Mouse (Mus musculus) kidney, postnatal 36 days (tissue): ENCODE data around the gene Abcb6.

Source experiments
- DNase-seq, 2 experiments: peaks; one replicate each; pipeline ENCODE4 v3.0.0; 2021 to 2022; ENCODE audit warnings: mixed read lengths in 2 of 2

Gene Abcb6

GRCm38 (mm10) chr1:75142301-75143261 lies 37.6 kb downstream of the Abcb6 start, which contains the start of the genes Cnppd1 and Retreg2:
TSS of gene Cnppd1 (minus strand) at chr1:75142711.
TSS of gene Retreg2 (plus strand) at chr1:75142778.
- peak; percentile 97 to 98 for DNase-seq

- DNase-seq = peak; percentile 68 to 82
These were observed 38.6 kb downstream of the Abcb6 start for GRCm38 (mm10) chr1:75141486-75142190.

GRCm38 (mm10) chr1:75140601-75141190 lies 39.5 kb downstream of the Abcb6 start:
- DNase-seq = peak; percentile 56 to 63

- no peak for DNase-seq
These were observed 41.7 kb downstream of the Abcb6 start for GRCm38 (mm10) chr1:75138448-75138847.

- no peak for DNase-seq
These were observed 43.5 kb downstream of the Abcb6 start for GRCm38 (mm10) chr1:75136730-75137129.

DNA sequence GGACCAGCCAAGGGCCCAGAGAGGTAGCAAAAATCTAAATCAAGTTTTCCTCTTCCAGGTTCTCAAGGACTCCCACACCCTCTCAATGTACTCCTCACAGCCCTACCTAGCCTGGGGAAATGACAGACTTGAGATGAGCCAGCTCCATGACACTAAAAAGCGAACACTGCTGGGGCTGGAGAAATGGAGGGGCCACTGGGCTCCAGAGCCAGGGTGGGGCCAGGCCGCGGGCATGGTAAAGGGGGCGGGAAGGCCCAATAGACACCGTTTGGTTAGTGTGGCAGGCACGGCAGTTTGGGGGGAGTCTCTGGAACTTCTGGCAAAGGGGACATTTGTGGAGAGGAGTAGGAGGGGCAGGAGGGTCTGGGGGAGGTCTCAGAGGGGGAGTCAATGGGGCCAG lies 43.9 kb downstream of the Abcb6 start:
- no peak for DNase-seq

DNA sequence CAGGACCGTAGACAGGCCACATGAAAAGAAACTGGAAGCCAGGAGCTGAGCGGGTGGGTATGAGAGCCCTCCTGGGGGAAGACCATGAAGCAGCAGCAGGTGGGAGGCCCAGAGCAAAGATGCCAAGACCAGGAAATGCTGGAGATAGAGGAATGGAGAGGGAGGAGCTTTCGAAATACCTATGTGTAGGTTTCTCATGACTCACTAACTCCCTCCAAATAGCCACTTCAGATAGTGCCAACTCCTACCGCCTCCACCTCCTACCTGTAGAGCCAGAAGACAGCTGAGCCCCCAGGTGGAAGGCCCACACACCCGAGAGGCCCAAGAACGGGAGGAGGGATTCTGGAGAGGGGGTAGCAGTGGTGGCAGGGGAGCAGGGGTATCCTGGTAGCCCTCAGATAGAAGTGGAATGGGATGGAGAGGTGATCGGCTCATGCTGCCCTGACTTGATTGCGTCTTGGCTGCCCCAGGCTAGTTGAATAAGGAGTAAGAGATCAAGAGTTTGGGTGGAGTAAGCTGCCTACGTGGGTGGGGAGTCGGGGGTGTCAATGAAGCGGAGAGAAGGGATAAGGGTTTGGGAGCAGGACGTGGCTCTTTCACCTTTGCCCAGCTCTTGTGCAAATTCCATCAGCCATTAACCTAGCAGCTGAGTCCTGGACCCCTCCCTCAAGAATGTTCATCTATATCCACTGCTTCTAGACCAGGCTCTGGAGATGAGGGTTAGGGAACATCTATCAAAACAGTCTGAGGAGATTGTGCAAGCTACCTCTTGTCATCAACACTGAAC lies 46.6 kb downstream of the Abcb6 start, which contains the start of gene Slc23a3:
Gene Slc23a3, minus strand, starts transcription at position 470 of the 787 bp plus-strand sequence.
- DNase-seq = peak; percentile 68 to 82

GRCm38 (mm10) chr1:75128641-75129040 lies 51.6 kb downstream of the Abcb6 start:
- no peak for DNase-seq

GRCm38 (mm10) chr1:75125418-75125817 lies 54.8 kb downstream of the Abcb6 start:
- DNase-seq = no peak

DNA sequence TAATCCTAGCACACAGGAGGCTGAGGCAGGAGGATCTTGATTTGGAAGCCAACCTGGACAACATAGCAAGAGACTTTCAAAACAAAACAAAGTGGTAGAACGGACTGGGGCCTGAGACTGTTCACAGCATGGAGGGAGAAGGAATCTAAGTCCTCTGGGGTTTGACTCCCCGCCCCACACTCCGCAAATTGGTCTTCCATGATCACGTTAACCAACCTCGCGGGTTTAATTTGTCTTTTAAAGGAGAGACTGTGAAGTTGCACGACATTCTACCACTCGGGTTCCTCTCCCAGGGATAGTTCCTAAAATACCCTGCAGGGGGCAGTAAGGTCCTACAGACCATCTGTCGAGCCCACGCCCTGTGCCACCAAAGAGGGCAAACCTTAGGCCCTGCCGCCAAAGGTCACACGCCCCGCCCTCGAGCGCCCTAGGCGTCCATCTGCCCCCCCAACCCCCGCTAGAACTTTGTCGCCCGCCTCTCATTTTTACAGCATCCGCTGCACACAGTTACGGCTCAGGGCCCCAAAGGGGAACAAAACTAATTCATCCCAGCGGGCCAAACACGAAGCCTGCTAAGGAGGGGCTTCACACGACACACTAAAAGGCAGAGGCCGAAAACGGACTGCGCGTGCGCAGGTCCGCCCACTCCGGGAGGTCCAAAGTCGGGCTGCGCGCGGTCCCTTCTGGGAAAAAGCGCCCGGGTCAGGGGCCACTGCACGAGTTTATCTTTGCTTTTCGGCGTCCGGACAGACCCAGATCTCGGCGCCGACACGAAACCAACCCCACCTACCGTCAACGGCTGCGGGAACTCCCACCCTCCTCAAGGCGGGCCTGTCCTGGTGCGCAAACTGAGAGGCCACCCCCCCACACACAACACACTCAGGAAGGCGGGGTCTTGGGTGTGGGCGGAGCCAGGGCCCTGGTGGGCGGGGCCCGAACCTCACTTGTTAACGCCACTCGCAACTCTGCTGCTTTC lies 55.6 kb downstream of the Abcb6 start, which contains the start of gene Nhej1:
Gene Nhej1, minus strand, starts transcription at position 855 of the 976 bp plus-strand sequence.
- peak; percentile 96 to 98 for DNase-seq

- DNase-seq = peak in 1 of 2 experiments; percentile 53
These were observed 58.0 kb downstream of the Abcb6 start for GRCm38 (mm10) chr1:75122211-75122610.
